Mouse (Mus musculus): Measurements from ENCODE around the gene Grik4.

DNA sequence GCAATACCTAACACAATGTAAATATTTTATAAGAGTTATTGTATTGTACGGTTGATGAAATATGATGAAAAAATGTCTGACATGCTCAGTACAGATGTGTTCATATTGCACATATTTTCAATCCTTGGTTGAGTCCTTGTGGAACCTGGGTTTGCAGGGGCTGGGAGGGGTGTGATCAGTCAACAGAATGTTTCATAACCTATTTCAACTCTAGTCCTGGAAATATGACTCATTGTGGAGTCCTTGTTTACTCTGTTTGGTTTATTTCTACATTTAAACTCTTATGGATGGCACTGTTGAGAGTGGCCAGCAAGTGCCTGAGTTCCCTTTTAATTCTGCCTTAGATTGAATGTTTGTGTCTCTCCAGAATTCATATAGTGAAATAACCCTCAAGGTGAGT, 459.6 kb downstream of the Grik4 start:
- TF ChIP-seq CTCF (IDR thresholded peaks at IDR 0.05; ENCODE audit: borderline replicate concordance, control insufficient read depth, extremely low read depth, insufficient read depth, low read length, poor library complexity) (no peak), POLR2A (IDR thresholded peaks at IDR 0.05; ENCODE audit: control insufficient read depth, extremely low read depth, insufficient read depth, low read length, poor library complexity) (no peak)

Measured in thymus, adult 2 months (tissue).